Mouse (Mus musculus) MEL (cell line): ENCODE results near the gene Chrm4.

Experiments used
- CTCF ChIP-seq, 3 experiments: IDR thresholded peaks in 2 of 3; conservative IDR thresholded peaks in 1 of 3; 2 replicates each; pipeline ENCODE4 v1.5.1; 2011 to 2012; ENCODE audit warnings: low read length in 3 of 3, low read depth in 2 of 3, mild to moderate bottlenecking in 2 of 3, improper control_type of control experiment in 1 of 3, inconsistent platforms in 1 of 3, mixed read lengths in 1 of 3, moderate library complexity in 1 of 3; ENCODE audit not compliant: control insufficient read depth in 1 of 3, insufficient read depth in 1 of 3, poor library complexity in 1 of 3, severe bottlenecking in 1 of 3
- GATA1 ChIP-seq: IDR thresholded peaks from 2 replicates; pipeline ENCODE4 v1.6.1; 2011; ENCODE audit warnings: low read depth, low read length, improper control_type of control experiment
- HCFC1 ChIP-seq: IDR thresholded peaks from 2 replicates; pipeline ENCODE4 v1.6.1; 2012; ENCODE audit warnings: low read depth, mild to moderate bottlenecking, inconsistent platforms, low read length, improper control_type of control experiment, moderate library complexity
- KAT2A ChIP-seq: conservative IDR thresholded peaks from 2 replicates; pipeline ENCODE4 v1.6.1; 2012; ENCODE audit warnings: low read depth, low read length, improper control_type of control experiment, inconsistent platforms
- MEF2A ChIP-seq: IDR thresholded peaks from 2 replicates; pipeline ENCODE4 v1.6.1; 2014; ENCODE audit warnings: low read depth, mild to moderate bottlenecking, inconsistent platforms, low read length, improper control_type of control experiment; ENCODE audit not compliant: poor library complexity, insufficient replicate concordance, severe bottlenecking; ENCODE audit errors: extremely low read depth
- POLR2A ChIP-seq, 2 experiments: IDR thresholded peaks; 2 replicates each; pipeline ENCODE4 v1.6.1; 2011 to 2012; ENCODE audit warnings: low read length in 2 of 2, mild to moderate bottlenecking in 2 of 2, control low read depth in 1 of 2, improper control_type of control experiment in 1 of 2, low read depth in 1 of 2, moderate library complexity in 1 of 2; ENCODE audit not compliant: control insufficient read depth in 1 of 2, insufficient read depth in 1 of 2, poor library complexity in 1 of 2
- UBTF ChIP-seq: IDR thresholded peaks from 2 replicates; pipeline ENCODE4 v1.6.1; 2012; ENCODE audit warnings: low read depth, mild to moderate bottlenecking, inconsistent platforms, low read length, improper control_type of control experiment, moderate library complexity, borderline replicate concordance; ENCODE audit not compliant: insufficient read depth
- ZC3H11A ChIP-seq: IDR thresholded peaks from 2 replicates; pipeline ENCODE4 v1.6.1; 2012; ENCODE audit warnings: low read depth, mild to moderate bottlenecking, inconsistent platforms, low read length, improper control_type of control experiment

GRCm38 (mm10) chr2:91973416-91974135, 46.5 kb downstream of the Chrm4 start:
- TF ChIP-seq POLR2A (IDR thresholded peaks at IDR 0.05; ENCODE audit: control insufficient read depth in 1 of 2, insufficient read depth in 1 of 2, low read depth in 1 of 2, low read length in 2 of 2, poor library complexity in 1 of 2), result no peak
- no peak for TF ChIP-seq KAT2A
- no peak for TF ChIP-seq CTCF (IDR thresholded peaks at IDR 0.05 in 2 of 3, conservative IDR thresholded peaks at IDR 0.05 in 1 of 3; ENCODE audit: control insufficient read depth in 1 of 3, insufficient read depth in 1 of 3, low read depth in 2 of 3, low read length in 3 of 3, poor library complexity in 1 of 3, severe bottlenecking in 1 of 3)
- no peak for TF ChIP-seq HCFC1
- no peak for TF ChIP-seq UBTF
- no peak for TF ChIP-seq GATA1
- no peak for TF ChIP-seq ZC3H11A
- TF ChIP-seq MEF2A, result no peak
